Mouse (Mus musculus): ENCODE data around the gene BC049762.

BC049762 gene

GRCm38 (mm10) chr11:51262342-51263285 lies at the start of gene BC049762:
Gene BC049762, minus strand, starts transcription at chr11:51263046.
- peak; percentile 99 for DNase-seq

- DNase-seq = no peak
Measured at GRCm38 (mm10) chr11:51311846-51312245, 49.0 kb upstream of the BC049762 start.

GRCm38 (mm10) chr11:51308306-51308705 lies 45.5 kb upstream of the BC049762 start:
- no peak for DNase-seq

- DNase-seq = peak; percentile 23
Measured at GRCm38 (mm10) chr11:51303981-51304553, 41.2 kb upstream of the BC049762 start.

GRCm38 (mm10) chr11:51302396-51302795 lies 39.5 kb upstream of the BC049762 start:
- no peak for DNase-seq

GRCm38 (mm10) chr11:51298691-51299090 lies 35.8 kb upstream of the BC049762 start:
- DNase-seq = no peak

- no peak for DNase-seq
Measured at GRCm38 (mm10) chr11:51295742-51296141, 32.9 kb upstream of the BC049762 start.

GRCm38 (mm10) chr11:51293956-51294530 lies 31.2 kb upstream of the BC049762 start:
- no peak for DNase-seq

- DNase-seq = peak; percentile 53
Measured at GRCm38 (mm10) chr11:51290066-51290955, 27.5 kb upstream of the BC049762 start.

GRCm38 (mm10) chr11:51289564-51290041 lies 26.8 kb upstream of the BC049762 start, which contains the start of gene Col23a1:
Gene Col23a1, plus strand, starts transcription at chr11:51289920.
- peak; percentile 70 for DNase-seq

GRCm38 (mm10) chr11:51274418-51274817 lies 11.6 kb upstream of the BC049762 start:
- DNase-seq = no peak

GRCm38 (mm10) chr11:51265326-51265725 lies 2.5 kb upstream of the BC049762 start:
- no peak for DNase-seq

GRCm38 (mm10) chr11:51264352-51264751 lies 1.5 kb upstream of the BC049762 start:
- no peak for DNase-seq

- no peak for DNase-seq
Measured at GRCm38 (mm10) chr11:51263286-51263831, 513 bp upstream of the BC049762 start.

- DNase-seq = no peak
Measured at GRCm38 (mm10) chr11:51261680-51262219, 1.1 kb downstream of the BC049762 start, which contains the start of gene Clk4. Gene Clk4, plus strand, starts transcription at chr11:51261730.

- no peak for DNase-seq
Measured at GRCm38 (mm10) chr11:51257006-51257405, 5.8 kb downstream of the BC049762 start.

- DNase-seq = no peak
Measured at GRCm38 (mm10) chr11:51242897-51243296, 19.9 kb downstream of the BC049762 start.

- DNase-seq = no peak
Measured at GRCm38 (mm10) chr11:51234626-51235025, 28.2 kb downstream of the BC049762 start.

GRCm38 (mm10) chr11:51227104-51227503 lies 35.7 kb downstream of the BC049762 start:
- peak; percentile 61 for DNase-seq

GRCm38 (mm10) chr11:51220308-51220707 lies 42.5 kb downstream of the BC049762 start, which contains the start of gene Gm12569:
Gene Gm12569, plus strand, starts transcription at chr11:51220473.
- DNase-seq = no peak

GRCm38 (mm10) chr11:51219396-51219980 lies 43.4 kb downstream of the BC049762 start:
- no peak for DNase-seq
